Mouse (Mus musculus) heart, adult 18-20 months (tissue): ENCODE measurements around the gene Zswim4. TPM values are rescaled to one million over a fixed set of nuclear protein-coding genes. Genes with fewer than 3 reads are reported as not detected.

Source experiments
- DNase-seq, 2 experiments: peaks; one replicate each; pipeline ENCODE4 v3.0.0; 2021 to 2022; ENCODE audit warnings: mixed read lengths in 1 of 2
- total RNA-seq, 2 experiments: library from RNA; stranded (reverse); gene quantifications; 2 replicates each; pipeline ENCODE4 v1.2.3; 2021

Zswim4 gene
- total RNA-seq, 2 experiments from 2014 or later: 6.4 to 6.6 TPM

GRCm38 (mm10) chr8:84223322-84224029 is 13.4 kb downstream of the Zswim4 start:
- DNase-seq: no peak

GRCm38 (mm10) chr8:84222566-84223165 is 14.2 kb downstream of the Zswim4 start:
- peak; percentile 20 to 58 for DNase-seq

- peak; percentile 16 to 53 for DNase-seq
These were observed 16.8 kb downstream of the Zswim4 start for GRCm38 (mm10) chr8:84220105-84220504.

GRCm38 (mm10) chr8:84218143-84218542 is 18.7 kb downstream of the Zswim4 start:
- DNase-seq: peak; percentile 13 to 48

- DNase-seq: no peak
These were observed 19.6 kb downstream of the Zswim4 start for GRCm38 (mm10) chr8:84217206-84217605.

- DNase-seq: no peak
These were observed 23.6 kb downstream of the Zswim4 start for GRCm38 (mm10) chr8:84213277-84213676.

GRCm38 (mm10) chr8:84211881-84212563 is 24.8 kb downstream of the Zswim4 start:
- DNase-seq: peak in 1 of 2 experiments; percentile 4

- DNase-seq: peak in 1 of 2 experiments; percentile 14
These were observed 25.7 kb downstream of the Zswim4 start for GRCm38 (mm10) chr8:84211202-84211601.

GRCm38 (mm10) chr8:84210167-84210791 is 26.6 kb downstream of the Zswim4 start:
- peak; percentile 83 to 92 for DNase-seq

GRCm38 (mm10) chr8:84208381-84209380 is 28.2 kb downstream of the Zswim4 start:
- peak in 1 of 2 experiments; percentile 28 for DNase-seq

GRCm38 (mm10) chr8:84207811-84208210 is 29.0 kb downstream of the Zswim4 start:
- DNase-seq: peak; percentile 79 to 92

- no peak for DNase-seq
These were observed 30.2 kb downstream of the Zswim4 start for GRCm38 (mm10) chr8:84206666-84207065.

GRCm38 (mm10) chr8:84205073-84205472 is 31.8 kb downstream of the Zswim4 start:
- no peak for DNase-seq

GRCm38 (mm10) chr8:84203975-84204772 is 32.7 kb downstream of the Zswim4 start:
- DNase-seq: peak; percentile 90 to 96

- peak; percentile 92 to 95 for DNase-seq
These were observed 33.6 kb downstream of the Zswim4 start for GRCm38 (mm10) chr8:84202938-84203917.

- peak; percentile 71 to 83 for DNase-seq
These were observed 34.4 kb downstream of the Zswim4 start for GRCm38 (mm10) chr8:84202466-84202865.

GRCm38 (mm10) chr8:84201545-84202245 is 35.2 kb downstream of the Zswim4 start:
- DNase-seq: peak; percentile 92 to 93
